Mouse (Mus musculus): ENCODE results near the gene Fah. TPM values are rescaled to one million over a fixed set of nuclear protein-coding genes. Genes with fewer than 3 reads are reported as not detected.

Fah gene
- polyA plus RNA-seq, 1 experiment from 2014 or later = 3.8 TPM

DNA sequence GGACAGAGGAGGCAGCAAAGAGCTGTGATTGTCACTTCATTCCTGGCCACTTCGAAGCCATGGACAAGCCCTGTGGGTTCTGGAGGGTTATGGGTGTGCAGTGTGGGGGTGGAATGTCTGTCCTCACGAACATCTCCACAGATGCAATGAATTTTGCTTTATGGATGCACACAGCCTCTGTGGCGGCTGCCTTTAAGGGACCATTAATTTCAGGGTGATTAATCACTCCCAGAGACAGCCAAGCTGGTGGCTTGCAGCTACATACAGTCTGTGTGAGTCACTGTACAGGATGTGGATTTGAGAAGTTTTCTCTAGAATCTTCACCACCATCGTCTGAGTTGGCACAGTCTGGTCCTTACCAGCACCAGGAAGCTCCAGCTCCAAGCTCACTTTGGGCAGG is 59.9 kb downstream of the Fah start:
- no peaks in the 10 kb centered on the region for H3K36me3 ChIP-seq
- no peak for DNase-seq (ENCODE audit: low spot score)
- H3K4me3 ChIP-seq = no peak overlapping the region
- H3K9me3 ChIP-seq (replicated peaks) = no peaks in the 10 kb centered on the region
- no peak overlapping the region for H3K27ac ChIP-seq (replicated peaks)
- H3K4me1 ChIP-seq = no peaks in the 10 kb centered on the region
- WGBS = 83% methylated on average over 4 of the region's 4 CpGs
- H3K27me3 ChIP-seq (ENCODE audit: low read depth, poor library complexity, severe bottlenecking) = no peaks in the 10 kb centered on the region

DNA sequence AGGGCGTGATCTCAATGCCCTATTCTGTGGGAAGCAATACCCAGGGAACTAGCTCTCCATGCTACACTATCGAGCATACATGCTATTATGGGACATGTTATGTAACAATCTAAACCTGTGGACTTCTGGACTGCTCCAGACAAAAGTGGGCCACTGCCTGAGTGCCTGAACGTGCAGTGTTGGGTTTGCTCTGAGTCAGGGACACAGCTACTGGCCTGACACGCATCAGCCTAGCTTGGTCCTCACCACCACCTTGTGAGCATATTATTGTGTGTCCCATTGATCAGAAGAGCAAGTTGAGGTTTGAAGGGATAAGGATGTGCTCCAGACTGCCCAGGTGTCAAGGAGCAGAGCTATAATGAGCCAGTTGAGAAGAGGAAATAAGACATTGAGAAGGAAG is 61.6 kb downstream of the Fah start:
- WGBS = 86% methylated on average over 4 of the region's 4 CpGs

More for the DNA sequence above, 61.6 kb downstream of the Fah start:
- Histone ChIP-seq H3K27me3 (ENCODE audit: low read depth, poor library complexity, severe bottlenecking) (no peaks in the 10 kb centered on the region), H3K27ac (replicated peaks) (no peak overlapping the region), H3K9me3 (replicated peaks) (no peaks in the 10 kb centered on the region), H3K36me3 (no peaks in the 10 kb centered on the region), H3K4me1 (no peaks in the 10 kb centered on the region), H3K4me3 (no peak overlapping the region)
- DNase-seq (ENCODE audit: low spot score) = no peak

Other genes with a start within 250 kb of the Fah start
- 24.0 and 36.1 TPM in 2 replicates for gene Arnt2, start 196.5 kb downstream of the Fah start, polyA plus RNA-seq (2016; fragmentation: Nextera tagmentation; extraction: Ambion mirVana)
- 0.26 and 0.30 TPM in 2 replicates for gene Gm2115, start 77.8 kb downstream of the Fah start, polyA plus RNA-seq (2016; fragmentation: Nextera tagmentation; extraction: Ambion mirVana)
- 162 and 185 TPM in 2 replicates for gene Zfand6, start 83.2 kb upstream of the Fah start, polyA plus RNA-seq (2016; fragmentation: Nextera tagmentation; extraction: Ambion mirVana)
- not detected in 2 replicates for gene Olfr291, start 246.8 kb upstream of the Fah start, polyA plus RNA-seq (2016; fragmentation: Nextera tagmentation; extraction: Ambion mirVana)

All from midbrain, embryonic 10.5 days (tissue).